Mouse (Mus musculus): ENCODE measurements around the gene Gas2.

GRCm38 (mm10) chr7:51876316-51876715, 14.5 kb downstream of the Gas2 start:
- TF ChIP-seq GATA1 (IDR thresholded peaks at IDR 0.05; ENCODE audit: borderline replicate concordance, low read length) (no peak), FLI1 (IDR thresholded peaks at IDR 0.05; ENCODE audit: low read length) (no peak)
